Mouse (Mus musculus) neural tube, embryonic 11.5 days (tissue): ENCODE results near the gene Slc25a51. TPM values are rescaled to one million over a fixed set of nuclear protein-coding genes. Genes with fewer than 3 reads are reported as not detected.

Experiments used
- ATAC-seq: fragments of 200-750 bp; cut with Nextera tagmentation; 2 replicates; pipeline ENCODE4 v1.8.0; 2017; ENCODE audit warnings: moderate number of reproducible peaks, mild to moderate bottlenecking, moderate TSS enrichment, moderate library complexity; ENCODE audit not compliant: insufficient read depth, low FRiP score, low TSS enrichment
- DNase-seq: peaks from one replicate; pipeline ENCODE4 v3.0.0-alpha.2; 2015; ENCODE audit warnings: low spot score
- H3K27ac ChIP-seq: fragments of 300-500 bp; sonication (generic); 2 replicates; pipeline ENCODE4 v1.5.1; 2014; ENCODE audit warnings: low read depth, mild to moderate bottlenecking, low read length
- H3K27me3 ChIP-seq: fragments of 300-500 bp; sonication (generic); 2 replicates; pipeline ENCODE4 v1.6.1; 2014; ENCODE audit warnings: mild to moderate bottlenecking, low read length, mixed read lengths; ENCODE audit not compliant: control insufficient read depth, insufficient read depth
- H3K36me3 ChIP-seq: fragments of 300-500 bp; sonication (generic); 2 replicates; pipeline ENCODE4 v1.6.1; 2014; ENCODE audit warnings: mild to moderate bottlenecking, low read length, moderate library complexity, mixed read lengths; ENCODE audit not compliant: control insufficient read depth, insufficient read depth
- H3K4me1 ChIP-seq: fragments of 300-500 bp; sonication (generic); 2 replicates; pipeline ENCODE4 v1.6.1; 2014; ENCODE audit warnings: low read length, mixed read lengths; ENCODE audit not compliant: control insufficient read depth, insufficient read depth
- H3K4me2 ChIP-seq: fragments of 300-500 bp; sonication (generic); 2 replicates; pipeline ENCODE4 v1.6.1; 2014; ENCODE audit warnings: low read depth, mild to moderate bottlenecking, moderate library complexity
- H3K4me3 ChIP-seq: fragments of 300-500 bp; sonication (generic); 2 replicates; pipeline ENCODE4 v1.5.1; 2014; ENCODE audit warnings: low read depth, low read length
- H3K9ac ChIP-seq: fragments of 300-500 bp; sonication (generic); 2 replicates; pipeline ENCODE4 v1.6.1; 2014; ENCODE audit warnings: mild to moderate bottlenecking, low read length
- H3K9me3 ChIP-seq: fragments of 300-500 bp; sonication (generic); 2 replicates; pipeline ENCODE4 v1.6.1; 2016; ENCODE audit warnings: low read length; ENCODE audit not compliant: control insufficient read depth
- WGBS: fragments of 180-500 bp; shearing (Covaris S2); extraction: QIAGEN DNeasy Blood & Tissue Kit; methylation state at CpG from one replicate; pipeline ENCODE4 v1.1.7; 2014; 5-methylcytosine and 5-hydroxymethylcytosine counted together
- polyA plus RNA-seq: library from polyadenylated mRNA; unstranded; fragments of >200 nt; fragmentation: Nextera tagmentation; extraction: Ambion mirVana; gene quantifications from 2 replicates; pipeline ENCODE4 v1.2.1, GENCODE M21; 2014

Slc25a51 gene
- polyA plus RNA-seq, 1 experiment from 2014 or later: 72.7 TPM

DNA sequence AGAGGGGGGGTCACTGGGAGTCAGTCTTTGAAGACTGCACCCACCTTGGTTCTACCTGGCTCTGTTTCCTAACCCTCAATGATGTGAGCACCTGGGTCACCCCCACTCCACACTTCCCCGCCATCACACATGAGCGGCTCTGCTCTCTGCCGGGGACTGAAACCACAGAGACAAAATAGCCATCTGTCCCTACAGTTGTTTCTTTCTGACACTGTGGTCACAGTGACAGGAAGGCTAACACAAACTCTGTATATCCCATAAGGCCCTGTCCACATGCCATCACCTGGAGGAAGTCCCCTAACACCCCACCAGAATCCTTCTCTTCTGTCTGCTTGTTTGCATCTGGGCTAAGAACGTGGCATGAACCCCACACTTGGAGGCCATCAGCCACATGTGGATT is 26.1 kb upstream of the Slc25a51 start:
- 83% methylated on average over 4 of the region's 4 CpGs for WGBS
- H3K9me3 ChIP-seq: no peaks in the 10 kb centered on the region
- no peak overlapping the region for H3K9ac ChIP-seq
- no peak for ATAC-seq
- DNase-seq: no peak
- H3K4me2 ChIP-seq: no peak overlapping the region
- H3K4me3 ChIP-seq: no peak overlapping the region
- H3K4me1 ChIP-seq: peaks cover 30% of the 10 kb centered on the region
- H3K27me3 ChIP-seq: no peaks in the 10 kb centered on the region
- H3K27ac ChIP-seq: no peak overlapping the region
- H3K36me3 ChIP-seq: no peaks in the 10 kb centered on the region; the same call in 1 of the 2 replicates

DNA sequence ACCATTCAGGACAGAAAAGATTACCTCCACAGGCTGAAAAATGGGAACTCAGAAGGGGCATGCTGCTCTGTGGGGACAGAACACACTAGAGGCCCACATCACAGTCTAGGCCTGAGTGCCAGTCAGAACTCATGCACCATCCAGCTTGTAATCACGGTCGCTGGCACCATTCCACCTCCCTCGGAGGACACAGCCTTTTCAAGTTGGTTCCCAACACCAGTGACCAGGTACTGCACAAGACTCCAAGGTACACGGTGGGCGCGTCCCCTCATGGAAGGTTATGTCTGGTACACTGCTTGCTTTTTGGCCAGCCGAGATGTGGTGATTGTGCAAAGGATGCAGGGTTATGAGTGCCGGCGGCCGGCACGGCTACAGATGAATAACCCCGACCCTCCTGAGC is 25.5 kb upstream of the Slc25a51 start:
- H3K27me3 ChIP-seq: no peaks in the 10 kb centered on the region
- WGBS: 84% methylated on average over 12 of the region's 12 CpGs
- H3K4me2 ChIP-seq: no peak overlapping the region
- no peaks in the 10 kb centered on the region for H3K9me3 ChIP-seq
- H3K36me3 ChIP-seq: no peaks in the 10 kb centered on the region; the same call in 1 of the 2 replicates
- H3K9ac ChIP-seq: no peak overlapping the region
- ATAC-seq: no peak
- no peak overlapping the region for H3K27ac ChIP-seq
- no peak for DNase-seq
- no peak overlapping the region for H3K4me3 ChIP-seq
- peaks cover 24% of the 10 kb centered on the region for H3K4me1 ChIP-seq

GRCm38 (mm10) chr4:45431806-45432205 is 23.2 kb upstream of the Slc25a51 start:
- Histone ChIP-seq H3K4me1 (peaks cover 16% of the 10 kb centered on the region), H3K36me3 (no peaks in the 10 kb centered on the region; the same call in 1 of the 2 replicates), H3K9ac (no peak overlapping the region), H3K4me2 (no peak overlapping the region), H3K9me3 (no peaks in the 10 kb centered on the region), H3K27me3 (no peaks in the 10 kb centered on the region), H3K4me3 (no peak overlapping the region), H3K27ac (no peak overlapping the region)
- DNase-seq (no peak), ATAC-seq (no peak)
- WGBS: 80% methylated on average over 3 of the region's 3 CpGs

DNA sequence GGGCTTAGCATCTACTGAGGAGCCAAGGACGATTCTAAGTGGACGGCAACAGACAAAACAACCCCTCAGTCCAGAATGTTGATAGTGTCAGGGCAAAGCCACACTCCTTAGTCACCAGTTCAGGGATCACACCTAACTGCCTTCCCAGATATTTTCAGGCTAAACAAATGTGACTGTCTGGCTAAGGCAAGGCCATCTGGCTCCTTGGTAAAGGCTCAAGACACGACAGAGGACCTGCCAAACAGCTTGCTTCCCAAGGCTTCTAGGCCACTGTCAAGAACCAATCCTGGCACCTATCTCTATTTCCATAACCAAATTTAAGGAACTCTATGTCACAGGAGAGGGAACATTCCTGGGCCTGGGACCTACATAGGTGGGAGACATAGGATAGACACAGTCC is 22.8 kb upstream of the Slc25a51 start:
- DNase-seq: no peak
- no peaks in the 10 kb centered on the region; the same call in 1 of the 2 replicates for H3K36me3 ChIP-seq
- H3K4me1 ChIP-seq: peaks cover 12% of the 10 kb centered on the region
- no peaks in the 10 kb centered on the region for H3K9me3 ChIP-seq
- H3K9ac ChIP-seq: no peak overlapping the region
- H3K27ac ChIP-seq: no peak overlapping the region
- ATAC-seq: no peak
- 78% methylated on average over 3 of the region's 3 CpGs for WGBS
- no peak overlapping the region for H3K4me2 ChIP-seq
- H3K4me3 ChIP-seq: no peak overlapping the region
- H3K27me3 ChIP-seq: no peaks in the 10 kb centered on the region

- Histone ChIP-seq H3K4me2 (no peak overlapping the region), H3K9me3 (no peaks in the 10 kb centered on the region), H3K27ac (no peak overlapping the region), H3K27me3 (no peaks in the 10 kb centered on the region), H3K9ac (no peak overlapping the region), H3K4me1 (0 out of 2 replicates have a peak, but pooled peaks cover 3% of the 10 kb centered on the region), H3K36me3 (no peaks in the 10 kb centered on the region; the same call in 1 of the 2 replicates), H3K4me3 (no peak overlapping the region)
- WGBS: 84% methylated on average over 7 of the region's 7 CpGs
- ATAC-seq (no peak), DNase-seq (no peak)
Observed at GRCm38 (mm10) chr4:45429451-45429850, 20.9 kb upstream of the Slc25a51 start.

DNA sequence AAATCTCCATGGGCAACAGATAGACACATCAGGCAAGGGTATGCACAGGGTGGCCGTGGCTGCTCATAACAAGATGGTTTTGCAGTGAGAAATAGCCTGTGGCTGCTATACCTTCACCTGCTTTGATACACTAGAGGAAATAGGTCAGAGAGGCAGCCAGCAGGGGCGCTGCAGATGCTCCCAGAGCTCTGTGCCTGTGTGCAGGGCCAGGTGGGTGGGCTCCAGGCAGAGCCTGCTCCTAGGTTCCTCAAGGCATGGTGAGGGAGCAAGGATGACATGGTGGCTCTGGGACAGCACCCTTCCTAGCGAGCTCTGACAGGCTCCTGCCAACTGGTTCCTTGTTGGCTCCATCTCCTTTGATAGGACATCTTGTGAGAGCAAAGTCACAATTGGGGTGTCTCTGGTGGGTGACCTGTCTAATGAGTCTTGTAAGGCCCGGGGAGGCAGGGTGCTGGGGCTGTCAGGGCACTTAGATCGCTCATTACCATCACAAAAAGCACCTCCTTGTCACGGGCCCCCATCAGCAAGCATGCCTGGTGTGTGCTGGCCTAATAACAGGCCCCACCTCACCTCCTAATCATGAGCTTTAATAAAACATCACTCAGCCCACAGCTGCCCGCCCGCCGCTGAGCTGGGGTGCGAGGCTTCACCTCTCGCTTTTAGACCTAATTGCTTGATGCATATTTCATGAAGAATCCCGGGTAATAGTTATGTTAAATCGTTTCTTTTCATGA is 18.3 kb upstream of the Slc25a51 start:
- DNase-seq: peak; percentile 47
- Histone ChIP-seq H3K4me2 (no peak overlapping the region), H3K4me1 (peaks cover 5% of the 10 kb centered on the region; the same call in 1 of the 2 replicates), H3K36me3 (no peaks in the 10 kb centered on the region), H3K9me3 (no peaks in the 10 kb centered on the region), H3K27ac (no peak overlapping the region), H3K27me3 (no peaks in the 10 kb centered on the region), H3K4me3 (no peak overlapping the region), H3K9ac (no peak overlapping the region)
- 50% methylated on average over 13 of the region's 13 CpGs for WGBS
- ATAC-seq: no peak

DNA sequence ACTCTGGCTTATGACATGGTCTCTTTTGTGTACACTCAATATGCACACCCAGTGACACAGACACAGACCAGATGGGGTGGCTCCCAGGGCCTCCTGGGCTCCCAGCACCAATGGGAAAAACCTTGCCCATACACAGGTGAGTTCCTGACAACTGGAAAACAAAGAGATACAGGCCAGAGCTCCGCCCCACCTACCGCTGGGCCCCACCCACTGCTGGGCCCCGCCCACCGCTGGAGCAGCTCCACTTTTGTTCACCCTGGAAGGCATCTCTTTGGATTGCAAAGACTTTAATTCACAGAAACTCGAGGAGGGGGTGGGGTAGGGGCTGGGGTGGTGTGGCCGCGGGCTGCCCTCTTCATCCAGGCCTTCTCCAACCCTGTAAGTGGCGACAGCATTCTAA is 14.8 kb upstream of the Slc25a51 start:
- H3K4me2 ChIP-seq: no peak overlapping the region
- no peaks in the 10 kb centered on the region for H3K27me3 ChIP-seq
- no peaks in the 10 kb centered on the region for H3K9me3 ChIP-seq
- ATAC-seq (no peak), DNase-seq (no peak)
- H3K4me1 ChIP-seq: peaks cover 5% of the 10 kb centered on the region; the same call in 1 of the 2 replicates
- WGBS: 31% methylated on average over 8 of the region's 8 CpGs
- no peak overlapping the region for H3K27ac ChIP-seq
- no peak overlapping the region for H3K4me3 ChIP-seq
- H3K9ac ChIP-seq: no peak overlapping the region
- no peaks in the 10 kb centered on the region for H3K36me3 ChIP-seq

DNA sequence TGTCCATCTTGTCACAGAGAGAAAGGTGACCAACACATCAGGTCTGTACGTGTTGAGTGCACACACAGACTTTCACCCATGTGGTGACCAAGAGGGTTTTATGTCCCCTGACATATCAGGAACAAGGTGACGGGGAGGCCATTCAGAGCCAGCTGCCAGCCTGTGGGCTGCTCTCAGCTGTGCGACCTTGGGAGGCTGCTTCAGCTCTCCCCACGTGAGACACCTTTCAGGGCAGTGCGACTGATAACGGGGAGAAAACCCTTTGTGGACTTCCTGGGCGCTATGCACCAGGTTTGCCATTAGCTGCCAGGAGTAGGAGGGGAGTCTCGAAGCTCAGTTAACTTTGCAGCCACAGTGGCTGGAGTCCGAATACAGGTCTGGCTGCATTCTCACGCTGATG is 14.1 kb upstream of the Slc25a51 start:
- H3K4me1 ChIP-seq: peaks cover 5% of the 10 kb centered on the region; the same call in 1 of the 2 replicates
- ATAC-seq: no peak
- H3K4me2 ChIP-seq: no peak overlapping the region
- no peaks in the 10 kb centered on the region for H3K9me3 ChIP-seq
- WGBS: 87% methylated on average over 10 of the region's 10 CpGs
- H3K27me3 ChIP-seq: no peaks in the 10 kb centered on the region
- no peaks in the 10 kb centered on the region for H3K36me3 ChIP-seq
- no peak overlapping the region for H3K9ac ChIP-seq
- H3K4me3 ChIP-seq: no peak overlapping the region
- DNase-seq: no peak
- H3K27ac ChIP-seq: no peak overlapping the region
